ENCODE assay signal across 9 mouse cellular contexts in genomic region chr19:58452178-58452819, GRCm38 (mm10). TPM values are rescaled to one million over a fixed set of nuclear protein-coding genes. Genes with fewer than 3 reads are reported as not detected.
A peak's percentile ranks its signal among the peaks of the same experiment; 100 is the strongest.
DNase-seq lines count a peak whose midpoint lies in the region; ATAC-seq and TF ChIP-seq lines count a peak whose summit lies in the region.
"Had no signal": no experiment of that assay in that cellular context is flagged by ENCODE, and none has a peak within 500 bp of the region (broad histone marks: within the 10 kb centered on the region; RNA-seq: fewer than 3 reads in every experiment).

No protein-coding gene starts in this region.

- H3K27ac ChIP-seq in heart, embryonic 16.5 days (ENCODE audit: low read length) = no peak overlapping the region
- no peak overlapping the region for H3K27ac ChIP-seq in hindbrain, embryonic 11.5 days (ENCODE audit: low read depth, low read length)
- no peak overlapping the region for H3K27ac ChIP-seq in midbrain, embryonic 13.5 days

- H3K4me3 ChIP-seq in heart, embryonic 16.5 days (ENCODE audit: low read length) = peak overlapping the region; percentile 68; the same call in 1 of the 2 replicates
- H3K4me3 ChIP-seq in hindbrain, embryonic 11.5 days (ENCODE audit: low read depth, low read length) = no peak overlapping the region; the same call in 1 of the 2 replicates
- H3K4me3 ChIP-seq in midbrain, embryonic 13.5 days (replicated peaks) = peak overlapping the region; percentile 59

- no peak for TF ChIP-seq CTCF in brain, embryonic 14.5 days (IDR thresholded peaks at IDR 0.05; ENCODE audit: borderline replicate concordance, extremely low read depth, insufficient read depth, insufficient read length)

- DNase-seq in heart, adult 9 months (ENCODE audit: low spot score in 2 of 2) = no peak
- DNase-seq in brain, embryonic 14.5 days (ENCODE audit: low read depth) = peak; percentile 48
- no peak for DNase-seq in hindbrain, embryonic 11.5 days (ENCODE audit: low spot score)
- DNase-seq in MN1 (ENCODE audit: low spot score) = no peak
- no peak for DNase-seq in thymus, adult 18-20 months
- no peak for DNase-seq in lung, postnatal 25 days (ENCODE audit: low spot score)
- DNase-seq: cerebellum, adult 9-10 months had no signal

- peaks cover 36% of the 10 kb centered on the region for H3K27me3 ChIP-seq in heart, embryonic 16.5 days (ENCODE audit: control insufficient read depth, insufficient read depth, low read length)
- peaks cover 6% of the 10 kb centered on the region; the same call in 1 of the 2 replicates for H3K27me3 ChIP-seq in hindbrain, embryonic 11.5 days (ENCODE audit: control insufficient read depth, insufficient read depth, low read length)
- peaks cover 27% of the 10 kb centered on the region for H3K27me3 ChIP-seq in midbrain, embryonic 13.5 days

- ATAC-seq in heart, embryonic 16.5 days (replicated peaks; ENCODE audit: extremely low read depth, insufficient read depth, low FRiP score) = no peak
- ATAC-seq in hindbrain, embryonic 11.5 days (ENCODE audit: low FRiP score) = no peak
- ATAC-seq in midbrain, embryonic 13.5 days = no peak

- H3K4me1 ChIP-seq in heart, embryonic 16.5 days (ENCODE audit: control insufficient read depth, insufficient read depth, low read length) = peaks cover 24% of the 10 kb centered on the region
- peaks cover 13% of the 10 kb centered on the region for H3K4me1 ChIP-seq in hindbrain, embryonic 11.5 days (replicated peaks; ENCODE audit: control insufficient read depth, insufficient read depth, low read length)
- peaks cover 65% of the 10 kb centered on the region for H3K4me1 ChIP-seq in midbrain, embryonic 13.5 days (replicated peaks)

- H3K4me2 ChIP-seq in heart, embryonic 16.5 days (ENCODE audit: low read depth, low read length) = 0 out of 2 replicates have a peak overlapping the region, but pooled peaks have one; percentile 100
- peak overlapping the region; percentile 94 for H3K4me2 ChIP-seq in hindbrain, embryonic 11.5 days (replicated peaks; ENCODE audit: low read depth, low read length)
- peak overlapping the region; percentile 90 for H3K4me2 ChIP-seq in midbrain, embryonic 13.5 days (replicated peaks)

- H3K36me3 ChIP-seq in heart, embryonic 16.5 days (ENCODE audit: control insufficient read depth, insufficient read depth) = no peaks in the 10 kb centered on the region
- H3K36me3 ChIP-seq in hindbrain, embryonic 11.5 days (ENCODE audit: control insufficient read depth, insufficient read depth, low read length) = no peaks in the 10 kb centered on the region
- no peaks in the 10 kb centered on the region for H3K36me3 ChIP-seq in midbrain, embryonic 13.5 days

- no peaks in the 10 kb centered on the region for H3K9me3 ChIP-seq in heart, embryonic 16.5 days (replicated peaks; ENCODE audit: control insufficient read depth, low read length)
- H3K9me3 ChIP-seq in hindbrain, embryonic 11.5 days (ENCODE audit: control insufficient read depth, low read length) = no peaks in the 10 kb centered on the region
- H3K9me3 ChIP-seq in midbrain, embryonic 13.5 days = no peaks in the 10 kb centered on the region

- TF ChIP-seq POLR2A in brain, embryonic 14.5 days (IDR thresholded peaks at IDR 0.05; ENCODE audit: borderline replicate concordance, extremely low read depth, insufficient read depth, insufficient read length, poor library complexity, severe bottlenecking) = no peak

- H3K9ac ChIP-seq in heart, embryonic 16.5 days (ENCODE audit: low read length) = no peak overlapping the region
- H3K9ac ChIP-seq in hindbrain, embryonic 11.5 days (ENCODE audit: low read depth, low read length) = no peak overlapping the region
- H3K9ac ChIP-seq in midbrain, embryonic 13.5 days (replicated peaks) = 0 out of 2 replicates have a peak overlapping the region, but pooled peaks have one; percentile 73

- 70% methylated on average over 8 of the region's 8 CpGs for WGBS in heart, embryonic 16.5 days
- 43% methylated on average over 8 of the region's 8 CpGs for WGBS in hindbrain, embryonic 11.5 days
- WGBS in midbrain, embryonic 13.5 days = 57% methylated on average over 8 of the region's 8 CpGs

RNA-seq across cellular contexts. Expression of gene Gfra1, which starts 3.4 kb away (rescaled TPM):
- polyA plus RNA-seq in heart, embryonic 16.5 days (2015; fragmentation: Nextera tagmentation; extraction: Ambion mirVana) = 6.6 and 13.1 TPM in 2 replicates
- 19.6 and 44.8 TPM in 2 replicates for polyA plus RNA-seq in brain, embryonic 14.5 days (2012; rRNA removed)
- polyA plus RNA-seq in hindbrain, embryonic 11.5 days (2014; fragmentation: Nextera tagmentation; extraction: Ambion mirVana) = 30.6 and 42.2 TPM in 2 replicates
- polyA plus RNA-seq in midbrain, embryonic 13.5 days (2015; fragmentation: Nextera tagmentation; extraction: Ambion mirVana) = 42.5 and 47.9 TPM in 2 replicates

RNA-seq across cellular contexts. Expression of gene Ccdc172, which starts 59.5 kb away (rescaled TPM):
- polyA plus RNA-seq in heart, embryonic 16.5 days (2015; fragmentation: Nextera tagmentation; extraction: Ambion mirVana) = not detected in 2 replicates
- polyA plus RNA-seq in brain, embryonic 14.5 days (2012; rRNA removed) = not detected in 2 replicates
- not detected in 2 replicates for polyA plus RNA-seq in hindbrain, embryonic 11.5 days (2014; fragmentation: Nextera tagmentation; extraction: Ambion mirVana)
- not detected in 2 replicates for polyA plus RNA-seq in midbrain, embryonic 13.5 days (2015; fragmentation: Nextera tagmentation; extraction: Ambion mirVana)
